Mouse (Mus musculus): ENCODE results near the gene Dnajc5.

The Dnajc5 gene

DNA sequence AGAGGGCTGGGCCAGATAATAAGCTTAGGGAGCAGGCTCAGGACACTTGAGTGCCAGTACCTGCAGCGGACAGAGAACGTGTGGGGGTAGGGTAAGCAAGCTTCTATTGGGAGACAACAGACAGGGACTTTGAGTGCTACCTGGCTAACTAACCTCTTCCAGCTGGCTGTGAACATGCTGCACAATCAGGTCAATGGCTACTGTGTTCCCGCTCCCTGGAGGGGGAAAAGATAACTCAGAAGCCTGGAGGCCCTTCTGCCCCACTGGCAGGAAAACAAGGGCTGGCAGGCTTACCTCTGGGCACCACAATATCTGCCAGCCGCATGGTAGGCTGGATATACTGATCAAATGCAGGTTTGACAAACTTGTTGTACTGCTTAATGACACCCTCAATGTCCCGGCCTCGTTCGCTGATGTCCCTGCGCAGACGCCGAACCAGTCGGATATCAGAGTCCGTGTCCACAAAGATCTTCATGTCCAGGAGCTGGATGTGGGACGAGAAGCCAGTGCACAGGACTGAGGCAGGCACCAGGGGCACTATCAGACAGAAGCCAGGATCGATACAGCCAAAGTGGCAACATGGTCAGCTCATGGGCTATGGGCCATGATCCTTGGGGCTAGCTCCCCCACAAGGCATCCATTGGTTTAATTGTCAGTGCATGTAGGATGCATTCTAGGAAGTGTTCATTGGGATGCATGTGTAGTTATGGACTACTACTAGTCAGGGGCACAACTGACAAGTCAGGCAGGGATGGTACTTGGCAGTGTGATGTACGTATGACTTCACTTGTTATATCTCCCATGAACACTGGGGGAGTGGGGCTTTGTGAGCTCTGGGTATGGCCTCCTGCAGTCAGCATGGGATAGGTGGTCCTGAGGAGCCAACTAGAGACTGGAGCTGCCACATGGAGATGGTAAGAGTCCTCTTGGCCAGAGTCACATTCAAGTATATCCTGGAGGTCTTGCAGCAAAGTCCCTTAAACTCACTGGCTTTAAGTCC lies 52.9 kb downstream of the Dnajc5 start:
- no peak for DNase-seq (ENCODE audit: low spot score)

DNA sequence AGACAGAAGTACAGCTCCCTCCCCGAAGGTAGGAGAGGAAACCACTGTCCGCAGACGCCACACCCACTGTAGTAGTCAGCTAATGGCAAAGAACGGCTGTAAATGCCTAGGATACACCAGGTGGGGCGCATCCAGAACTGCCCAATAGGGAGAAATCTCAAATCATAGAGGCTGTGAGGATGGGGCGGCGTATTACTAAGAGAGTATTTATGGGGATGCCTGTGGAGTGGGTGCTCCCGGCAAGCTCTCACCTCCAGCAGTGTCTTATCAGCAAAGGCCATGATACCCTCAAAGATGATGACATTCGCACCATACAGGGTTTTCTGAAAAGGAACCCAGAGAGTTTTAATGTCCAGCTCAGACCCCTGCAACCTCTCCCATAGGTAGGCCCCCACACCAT lies 53.7 kb downstream of the Dnajc5 start:
- DNase-seq (ENCODE audit: low spot score) = no peak

DNA sequence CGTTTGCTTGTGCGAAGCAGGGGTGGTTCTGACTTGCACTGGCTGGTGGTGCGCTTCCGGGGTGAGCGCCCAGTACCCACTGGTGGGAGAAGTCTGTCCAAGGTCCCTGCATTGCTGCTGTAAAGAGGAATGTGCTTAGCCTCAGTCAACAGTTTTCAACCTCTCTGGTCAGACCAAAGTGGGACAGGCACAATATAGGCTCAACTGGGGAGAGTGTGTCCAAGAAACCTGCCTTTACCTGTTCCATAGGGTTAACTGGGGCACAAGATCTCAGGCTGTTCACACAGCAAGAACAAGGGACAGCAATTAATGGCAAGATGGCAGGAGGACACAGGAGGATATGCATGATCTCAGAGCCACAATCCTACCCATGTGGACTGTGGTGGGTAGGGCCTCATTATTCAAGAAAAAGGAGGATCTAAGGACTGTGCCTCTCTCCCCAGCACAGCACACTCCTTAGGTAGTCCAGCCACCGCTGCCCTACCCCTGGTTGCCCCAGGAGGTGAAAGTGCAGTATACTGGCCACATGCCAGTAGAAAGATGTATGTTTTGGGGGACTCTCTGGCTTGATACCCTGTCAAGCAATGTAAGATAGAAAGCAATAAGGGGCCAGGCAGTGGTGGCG lies 54.7 kb downstream of the Dnajc5 start:
- no peak for DNase-seq (ENCODE audit: low spot score)

DNA sequence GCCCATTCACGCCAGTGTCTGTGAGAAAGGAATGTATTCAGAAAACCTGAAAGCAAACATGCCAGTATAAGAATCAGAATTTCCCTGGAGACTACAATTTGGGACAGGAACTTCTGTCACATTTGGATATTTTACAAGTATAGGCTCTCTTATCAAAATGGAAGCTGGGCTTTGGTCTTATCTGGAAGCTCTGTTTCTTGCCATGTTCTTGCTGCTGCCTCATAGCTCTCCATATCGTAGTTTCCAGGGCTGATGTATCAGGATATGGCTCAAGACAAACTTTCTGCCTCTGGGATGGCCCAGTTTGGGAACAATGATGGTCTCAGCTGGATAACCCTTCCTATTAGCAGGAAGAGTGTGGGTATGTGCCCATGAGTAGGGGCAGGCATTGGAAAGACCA lies 56.3 kb downstream of the Dnajc5 start:
- no peak for DNase-seq (ENCODE audit: low spot score)

DNA sequence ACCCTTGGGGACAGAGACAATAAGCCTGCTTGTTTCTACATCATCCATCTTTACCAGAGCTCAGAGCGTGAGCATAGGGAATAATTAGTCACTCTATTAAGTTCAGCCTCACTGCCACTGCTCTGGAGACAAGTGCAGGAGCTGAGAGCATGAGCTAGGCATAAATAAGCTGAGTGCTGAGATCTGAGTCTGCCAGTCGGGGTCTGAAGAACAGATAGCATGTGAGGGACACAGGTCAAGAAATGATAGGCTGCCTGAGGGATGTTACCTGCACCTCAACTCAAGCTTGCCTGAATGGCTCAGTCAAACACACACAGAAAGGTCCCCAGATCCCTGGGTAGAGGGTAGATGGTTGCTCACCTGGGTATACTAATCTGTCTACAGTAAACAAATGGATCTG lies 56.8 kb downstream of the Dnajc5 start:
- DNase-seq (ENCODE audit: low spot score) = no peak

DNA sequence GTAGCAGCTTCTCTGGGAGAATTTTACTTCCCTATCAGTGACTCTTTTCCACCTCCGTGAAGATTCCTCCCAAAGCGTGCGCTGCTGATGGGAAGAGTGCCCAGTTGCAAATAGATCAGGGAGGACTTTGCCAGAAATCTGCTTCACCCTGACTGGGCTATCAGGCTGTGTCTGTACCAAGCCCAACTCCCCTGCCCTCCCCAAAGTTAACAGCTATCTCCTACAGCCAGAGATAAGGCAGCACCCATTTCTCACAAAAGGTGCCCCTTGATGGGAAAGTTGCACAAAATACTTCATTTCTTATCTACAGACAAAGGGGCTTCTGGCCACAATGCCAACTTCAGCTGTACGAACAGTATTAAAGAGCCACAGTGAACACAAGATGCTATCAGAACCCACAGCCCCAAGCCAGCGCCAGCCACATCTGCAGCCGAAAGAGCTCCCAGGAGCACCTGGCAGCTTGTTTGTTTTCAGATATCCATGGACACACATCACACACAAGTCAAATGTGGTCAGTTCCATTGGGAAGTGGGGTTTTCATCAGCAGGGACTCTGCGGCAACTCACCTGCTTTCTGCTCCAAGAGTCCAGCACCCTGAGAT lies 57.8 kb downstream of the Dnajc5 start:
- DNase-seq (ENCODE audit: low spot score) = peak; percentile 52

DNA sequence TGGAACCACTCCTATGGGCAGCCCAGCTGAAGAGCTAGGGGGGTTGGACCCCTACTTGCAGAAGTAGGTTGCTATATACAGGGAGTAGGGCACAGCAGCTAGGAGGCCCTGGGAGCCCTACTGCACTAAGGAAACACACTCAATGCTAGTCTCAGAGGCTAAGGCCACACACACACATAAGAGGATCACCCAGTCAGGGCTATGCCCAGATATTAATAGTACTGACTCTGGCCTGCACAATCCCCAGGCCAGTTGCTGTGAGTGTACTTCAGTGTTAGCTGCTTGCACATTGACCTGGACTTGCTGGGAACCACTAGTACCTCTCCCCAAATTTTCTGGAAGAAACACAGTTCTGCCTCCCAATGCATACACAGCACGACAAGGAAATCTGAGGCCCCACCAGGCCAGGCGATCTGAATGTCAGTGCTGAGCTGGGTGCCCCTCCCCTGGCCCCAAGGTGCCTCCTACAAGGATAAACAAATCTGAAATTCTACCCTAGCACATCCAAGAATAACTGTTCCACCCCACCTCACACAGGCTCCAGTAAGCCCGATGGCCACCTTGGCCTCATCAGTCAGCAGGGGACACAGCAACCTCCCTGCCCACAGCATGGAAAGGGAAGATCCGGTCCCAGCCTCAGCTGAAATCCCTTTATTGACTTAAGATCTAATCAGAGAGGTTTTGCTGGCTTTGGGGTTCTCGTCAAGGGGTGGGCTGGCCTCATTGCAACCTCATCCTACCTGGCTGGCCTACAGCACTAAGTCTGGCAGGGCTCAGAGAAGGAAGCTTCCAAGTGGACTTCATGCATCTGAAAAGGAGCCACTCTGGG lies 58.7 kb downstream of the Dnajc5 start:
- DNase-seq (ENCODE audit: low spot score) = no peak

DNA sequence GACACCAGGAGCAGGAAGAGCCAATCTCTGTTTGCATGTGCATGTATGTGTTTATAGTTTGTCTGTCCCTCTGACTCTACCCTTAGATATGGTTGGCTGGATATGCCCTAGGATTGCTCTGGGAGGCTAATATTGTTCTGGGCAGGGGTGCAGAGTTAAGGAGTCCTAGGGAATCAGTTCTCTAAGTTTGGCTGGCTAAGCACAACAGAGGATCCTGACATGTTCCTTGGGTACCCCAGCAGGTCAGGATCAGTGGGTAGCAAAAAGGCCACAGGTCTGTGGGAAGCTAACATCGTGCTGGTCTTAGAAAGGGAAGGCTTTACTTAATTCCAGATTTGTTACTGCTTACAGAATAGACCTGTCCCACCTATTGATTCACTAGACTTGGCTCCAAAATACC lies 59.4 kb downstream of the Dnajc5 start:
- no peak for DNase-seq (ENCODE audit: low spot score)

DNA sequence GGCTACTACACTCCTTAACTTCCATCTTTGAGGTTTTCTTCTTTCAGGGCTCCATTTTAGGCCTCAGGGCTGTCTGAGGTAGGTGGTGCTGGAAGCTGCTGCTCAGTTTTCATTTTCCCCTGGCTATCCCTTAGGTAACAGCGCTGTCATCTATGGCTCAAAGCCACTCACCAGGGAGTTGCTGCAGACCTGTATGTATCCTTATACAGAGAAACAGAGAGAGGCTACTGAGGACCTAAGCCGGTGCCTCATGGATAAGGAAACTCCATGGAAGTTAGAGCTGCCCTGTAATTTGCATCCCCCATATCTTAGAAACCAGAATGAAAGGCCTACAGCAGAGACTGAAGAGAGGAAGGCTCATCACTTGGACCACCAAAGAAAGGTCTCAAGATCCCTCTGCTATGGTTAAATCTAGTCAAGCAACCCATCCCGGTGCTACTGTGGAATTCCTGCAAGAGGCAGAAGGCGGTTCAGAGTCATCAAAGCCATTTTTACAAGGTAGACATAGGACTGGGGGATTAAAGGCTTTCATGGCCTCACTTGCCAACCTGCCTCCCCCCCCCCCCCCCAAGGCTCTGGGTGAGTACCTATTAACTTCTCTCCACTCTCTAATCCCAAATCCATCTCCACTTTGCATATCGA lies 60.0 kb downstream of the Dnajc5 start:
- DNase-seq (ENCODE audit: low spot score) = no peak

DNA sequence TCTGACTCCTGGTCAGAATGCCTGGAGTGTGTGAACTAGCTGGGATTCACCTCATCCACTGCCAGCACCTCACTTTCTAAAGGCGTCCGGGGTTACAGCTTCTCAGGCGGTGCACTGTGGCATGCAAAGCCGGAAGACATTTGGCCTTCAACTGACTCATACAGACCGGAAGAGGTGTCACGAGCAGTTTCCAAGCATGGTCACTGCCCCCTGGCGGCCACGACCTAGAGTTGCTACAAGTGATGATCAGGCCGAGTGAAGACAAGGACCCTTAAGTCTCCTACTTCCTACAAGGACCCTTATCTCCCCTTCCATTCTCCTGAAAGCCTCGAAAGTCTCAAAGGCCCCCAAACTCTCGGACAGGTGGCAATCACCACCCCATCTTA lies 60.7 kb downstream of the Dnajc5 start:
- DNase-seq (ENCODE audit: low spot score) = peak; percentile 92

DNA sequence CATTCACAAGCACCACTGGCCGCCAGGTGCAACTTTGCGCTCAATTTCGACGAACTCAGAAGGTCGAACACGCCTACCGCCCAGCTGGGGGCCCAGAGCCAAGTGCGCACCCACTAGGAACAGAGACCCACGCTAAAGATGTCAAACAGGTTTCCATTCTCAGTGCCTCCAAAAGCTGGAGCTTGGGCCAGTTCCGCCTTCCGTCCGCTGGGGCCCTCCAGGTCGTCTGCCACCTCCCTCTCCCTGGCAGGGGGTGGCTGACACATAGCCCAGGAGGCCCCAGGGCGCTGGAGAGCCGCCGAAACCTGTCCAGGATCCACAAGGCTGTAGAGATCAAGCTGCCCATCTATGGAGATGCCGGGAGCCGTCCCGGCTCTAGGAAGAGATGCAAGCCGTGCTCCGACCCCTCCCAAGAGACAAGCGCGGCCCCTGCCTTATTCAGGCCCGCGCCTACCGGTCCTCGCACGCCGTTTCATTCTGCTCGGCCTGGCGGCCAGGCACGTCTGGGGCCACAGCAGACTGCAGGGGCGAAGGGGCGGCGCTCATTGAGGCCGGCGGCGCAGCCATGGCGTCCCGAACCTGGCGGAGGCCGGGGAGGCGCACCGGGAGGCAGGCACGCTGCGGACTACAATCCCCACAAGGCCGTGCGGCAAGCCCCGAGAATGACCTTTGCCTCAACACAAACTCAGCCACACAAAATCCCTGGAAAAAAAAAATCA lies 61.3 kb downstream of the Dnajc5 start:
- peak; percentile 87 for DNase-seq (ENCODE audit: low spot score)

DNA sequence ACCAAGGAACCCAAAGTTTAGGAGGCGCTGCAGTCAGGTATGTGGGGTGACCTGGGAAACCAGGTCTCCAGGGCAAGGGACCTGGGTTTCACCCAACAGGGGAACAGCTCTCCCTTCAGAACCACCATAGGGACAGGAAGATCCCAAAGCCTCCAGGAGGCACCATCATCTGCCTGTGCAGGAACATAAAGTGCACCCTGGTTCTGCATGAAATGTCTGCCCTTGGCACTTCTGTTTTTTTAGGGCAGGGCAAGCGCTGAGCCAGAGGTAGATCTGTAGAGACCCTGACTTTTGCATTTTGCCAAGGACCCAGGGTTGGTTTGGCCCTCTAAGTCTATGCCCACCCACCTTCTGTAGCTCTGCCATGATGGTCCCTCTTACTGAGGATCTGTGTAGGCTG lies 62.1 kb downstream of the Dnajc5 start:
- no peak for DNase-seq (ENCODE audit: low spot score)

DNA sequence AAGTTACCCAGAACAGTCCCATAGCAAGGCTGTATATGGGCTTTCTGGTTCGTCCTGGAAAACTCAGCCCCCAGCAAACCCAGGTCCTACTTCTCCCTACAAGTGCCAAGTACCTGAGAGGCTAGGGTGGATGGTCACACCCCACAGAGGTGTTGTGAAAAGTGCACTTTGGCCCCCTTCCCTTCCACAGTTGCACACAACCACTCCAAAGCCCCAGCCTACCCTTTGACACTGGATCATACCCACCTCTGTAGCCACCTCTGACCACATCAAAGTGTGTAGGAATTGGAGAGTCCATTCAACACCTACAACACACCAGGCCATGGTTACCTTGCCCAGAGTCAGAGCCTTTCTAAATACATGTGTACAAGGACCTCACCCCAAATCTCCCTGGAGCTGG lies 62.7 kb downstream of the Dnajc5 start:
- DNase-seq (ENCODE audit: low spot score) = no peak

DNA sequence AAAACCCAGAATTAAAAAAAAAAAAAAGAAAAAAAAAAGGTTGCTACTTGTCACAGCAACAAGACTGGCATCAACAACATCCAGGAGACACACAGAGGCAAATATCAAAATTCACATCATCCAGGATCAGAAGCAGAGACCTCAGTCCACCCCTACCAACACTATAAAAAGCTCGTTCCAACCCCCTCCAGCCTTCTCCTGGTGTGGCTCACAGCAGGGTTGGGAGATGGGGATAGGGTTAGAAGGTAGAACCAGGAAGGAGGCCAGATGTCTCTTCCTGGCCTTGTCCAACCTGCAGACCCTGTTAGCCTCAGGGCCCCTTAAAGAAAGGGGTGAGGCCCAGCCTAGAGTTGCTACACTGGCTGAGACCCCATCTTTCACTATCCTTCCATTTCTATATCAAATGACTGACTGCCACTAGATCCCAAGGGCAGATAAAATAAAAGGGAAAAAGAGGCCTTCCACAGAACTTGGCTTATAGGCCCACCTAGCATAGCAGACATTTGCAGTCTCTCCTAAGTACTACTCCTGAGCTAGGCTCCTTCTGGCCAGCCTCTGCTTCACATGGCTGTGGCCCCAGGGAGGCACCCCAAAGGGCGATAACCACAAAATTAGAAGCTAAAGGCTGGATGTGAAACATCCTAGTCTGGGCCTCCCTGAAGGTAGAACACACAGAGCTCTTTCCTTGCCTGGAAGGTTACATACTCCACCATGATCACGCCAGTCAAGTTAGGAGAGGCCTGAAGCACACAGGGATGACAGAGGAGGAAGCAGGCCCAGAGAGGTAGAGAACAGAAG lies 63.4 kb downstream of the Dnajc5 start:
- DNase-seq (ENCODE audit: low spot score) = no peak

DNA sequence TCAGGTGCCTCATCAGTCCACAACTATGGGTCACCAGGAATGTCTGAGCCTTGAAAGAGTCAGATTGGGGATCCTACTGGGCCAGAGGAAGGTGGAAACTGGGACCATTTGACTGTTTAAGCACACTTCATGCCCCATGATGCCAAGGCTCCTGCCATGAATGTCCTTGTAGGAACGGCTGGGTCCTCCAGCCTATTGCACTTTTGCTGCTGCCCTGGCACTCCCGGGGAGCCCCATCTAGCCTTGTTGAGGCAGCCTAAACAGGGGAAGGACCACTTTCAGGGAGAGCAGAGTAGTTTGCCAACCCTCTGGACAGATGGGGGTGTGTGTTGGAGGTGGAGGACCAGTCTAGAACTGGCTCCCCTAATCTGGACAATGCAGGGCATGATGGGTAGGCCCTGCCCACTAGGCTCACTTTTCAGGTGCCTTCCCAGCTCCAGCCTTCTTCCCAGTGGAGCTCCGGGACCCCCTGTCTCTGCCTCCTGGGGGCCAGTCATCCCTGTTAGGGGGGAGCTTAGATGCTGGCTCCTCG lies 64.2 kb downstream of the Dnajc5 start, which contains the start of gene Uckl1:
Uckl1 (minus strand) TSS at position 482 of the 532 bp plus-strand sequence.
- DNase-seq (ENCODE audit: low spot score) = no peak

DNA sequence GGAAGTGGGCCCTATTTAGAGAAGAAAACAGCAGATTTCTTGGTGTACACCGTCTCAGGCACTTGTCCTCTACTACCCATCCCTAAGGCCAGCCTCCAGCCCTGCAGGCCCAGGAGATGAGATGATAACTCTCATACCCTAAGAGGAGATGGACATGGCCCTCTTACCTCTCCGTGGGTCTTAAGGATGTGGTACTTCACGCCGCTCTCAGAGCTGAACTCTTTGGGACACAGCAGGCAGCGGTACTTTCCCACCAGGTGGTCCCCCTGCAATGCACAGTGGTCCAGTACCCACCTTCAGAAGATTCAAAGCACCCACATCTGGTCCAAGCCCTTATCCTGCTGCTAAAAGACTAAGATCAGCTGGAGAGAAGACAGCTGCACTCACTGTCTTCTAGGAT lies 65.2 kb downstream of the Dnajc5 start:
- DNase-seq (ENCODE audit: low spot score) = no peak

DNA sequence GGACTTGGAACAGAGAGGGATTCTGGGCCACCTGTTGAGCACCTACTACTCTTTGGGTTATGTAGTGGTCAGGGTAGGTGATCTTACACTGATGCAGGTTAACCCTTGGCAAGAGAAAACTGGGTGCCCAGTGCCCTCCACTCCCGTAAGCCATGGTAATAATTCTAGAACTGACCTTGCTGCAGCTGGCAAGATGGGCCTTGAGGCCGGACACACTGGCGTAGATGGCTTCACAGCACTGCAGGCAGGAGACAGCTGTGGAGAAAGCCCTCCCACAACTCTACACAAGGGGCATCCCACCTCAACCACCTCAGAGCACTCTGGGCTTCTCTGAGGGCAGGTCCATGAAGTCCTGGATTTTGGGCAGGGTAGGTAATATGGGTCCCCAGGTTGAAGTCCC lies 65.8 kb downstream of the Dnajc5 start:
- DNase-seq (ENCODE audit: low spot score) = no peak

DNA sequence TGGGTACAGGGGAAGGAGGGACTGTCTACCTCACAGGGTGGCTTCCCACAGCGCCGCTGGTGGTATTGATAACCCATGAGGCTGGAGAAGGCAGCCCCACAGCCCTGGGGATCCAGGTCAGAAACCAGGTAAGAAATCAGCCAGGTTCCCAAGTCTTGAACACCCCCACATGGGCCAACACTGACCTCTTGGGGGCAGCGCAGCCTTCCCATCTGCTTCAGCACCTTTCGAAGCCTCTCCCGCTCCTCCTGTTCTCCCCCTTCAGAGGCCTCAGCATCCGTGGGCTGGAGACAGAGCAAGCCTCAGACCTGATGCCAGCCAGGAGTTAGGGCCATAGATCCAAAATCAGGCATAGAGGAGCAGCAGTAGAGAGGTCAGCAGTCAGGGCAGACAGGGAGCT lies 67.5 kb downstream of the Dnajc5 start:
- DNase-seq (ENCODE audit: low spot score) = no peak

DNA sequence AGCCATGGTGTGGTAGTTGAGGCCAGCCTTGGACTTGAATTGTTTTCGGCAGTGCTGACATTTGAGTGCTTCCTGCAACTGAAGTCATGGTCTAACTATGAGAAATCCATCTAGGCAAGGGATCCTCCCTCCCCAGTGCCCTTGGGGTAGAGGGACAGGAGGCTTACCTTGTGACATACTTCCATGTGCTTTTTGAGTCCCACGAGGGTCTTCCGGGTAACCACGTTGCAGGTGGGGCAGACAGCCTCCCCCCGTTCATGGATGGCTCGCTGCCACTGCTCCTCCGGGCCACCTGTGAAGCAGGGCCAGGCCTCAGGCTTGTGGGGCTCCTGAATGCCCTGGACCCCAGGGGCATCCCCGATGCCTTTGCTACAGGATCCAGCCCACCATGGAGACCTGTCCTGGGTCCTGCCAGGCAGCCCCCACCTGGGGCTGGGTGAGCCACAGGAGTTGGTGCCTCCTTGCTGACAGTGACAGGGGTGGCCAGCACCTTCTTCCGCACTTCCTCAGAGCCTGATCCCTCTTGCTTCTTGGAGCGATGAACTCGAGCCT lies 68.0 kb downstream of the Dnajc5 start:
- DNase-seq (ENCODE audit: low spot score) = no peak

All from MN1 (cell line).